Mouse (Mus musculus): Measurements from ENCODE around the gene Zcchc17. TPM values are rescaled to one million over a fixed set of nuclear protein-coding genes. Genes with fewer than 3 reads are reported as not detected.

The Zcchc17 gene
- polyA plus RNA-seq, 1 experiment from 2014 or later, result 71.7 TPM

Other genes with a start within 250 kb of the Zcchc17 start
- 0.47 and 0.48 TPM in 2 replicates for gene Hcrtr1, start 220.6 kb downstream of the Zcchc17 start, polyA plus RNA-seq (2016; fragmentation: Nextera tagmentation; extraction: Ambion mirVana)
- gene Tinagl1, start 184.8 kb downstream of the Zcchc17 start, polyA plus RNA-seq (2016; fragmentation: Nextera tagmentation; extraction: Ambion mirVana), result 4.8 and 7.9 TPM in 2 replicates
- gene Gm853, start 137.5 kb downstream of the Zcchc17 start, polyA plus RNA-seq (2016; fragmentation: Nextera tagmentation; extraction: Ambion mirVana), result not detected in 2 replicates
- 62.3 and 66.3 TPM in 2 replicates for gene Serinc2, start 80.7 kb downstream of the Zcchc17 start, polyA plus RNA-seq (2016; fragmentation: Nextera tagmentation; extraction: Ambion mirVana)
- 28.9 and 31.8 TPM in 2 replicates for gene Fabp3, start 51.3 kb downstream of the Zcchc17 start, polyA plus RNA-seq (2016; fragmentation: Nextera tagmentation; extraction: Ambion mirVana)
- 0.51 TPM in 1 of 2 replicates, not detected in the other for gene Gm10570, start 51.3 kb downstream of the Zcchc17 start, polyA plus RNA-seq (2016; fragmentation: Nextera tagmentation; extraction: Ambion mirVana)
- 182 and 183 TPM in 2 replicates for gene Snrnp40, start 189 bp upstream of the Zcchc17 start, polyA plus RNA-seq (2016; fragmentation: Nextera tagmentation; extraction: Ambion mirVana)
- 16.6 and 17.0 TPM in 2 replicates for gene Nkain1, start 214.2 kb upstream of the Zcchc17 start, polyA plus RNA-seq (2016; fragmentation: Nextera tagmentation; extraction: Ambion mirVana)

Measured in midbrain, embryonic 12.5 days (tissue).